Mouse (Mus musculus): ENCODE results near the gene Spns3. TPM values are rescaled to one million over a fixed set of nuclear protein-coding genes. Genes with fewer than 3 reads are reported as not detected.

Gene Spns3
- total RNA-seq, 2 experiments from 2014 or later = 3.8 to 14.0 TPM

DNA sequence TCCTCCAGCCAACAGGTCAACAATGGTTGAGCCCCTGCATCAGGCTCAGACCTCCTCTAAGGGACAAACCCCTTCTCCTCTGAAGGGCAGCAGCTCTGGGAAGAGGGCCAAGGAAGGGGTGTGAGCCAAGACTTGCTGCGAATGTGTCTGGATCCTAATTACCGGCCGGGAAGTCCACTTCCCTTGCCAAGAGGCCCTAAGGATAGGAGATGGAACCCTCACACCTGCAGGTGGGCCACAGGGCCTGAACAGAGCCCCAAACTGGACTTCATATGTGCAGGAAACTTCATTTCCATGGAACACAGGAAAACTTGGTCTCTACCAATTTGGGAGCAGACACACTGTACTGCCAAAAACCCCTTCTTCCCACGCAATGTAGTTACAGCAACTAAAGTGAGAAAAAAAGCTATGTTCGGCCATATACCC, 27.7 kb downstream of the Spns3 start:
- ATAC-seq (replicated peaks; ENCODE audit: low FRiP score, low TSS enrichment, poor library complexity, severe bottlenecking) = no peak

DNA sequence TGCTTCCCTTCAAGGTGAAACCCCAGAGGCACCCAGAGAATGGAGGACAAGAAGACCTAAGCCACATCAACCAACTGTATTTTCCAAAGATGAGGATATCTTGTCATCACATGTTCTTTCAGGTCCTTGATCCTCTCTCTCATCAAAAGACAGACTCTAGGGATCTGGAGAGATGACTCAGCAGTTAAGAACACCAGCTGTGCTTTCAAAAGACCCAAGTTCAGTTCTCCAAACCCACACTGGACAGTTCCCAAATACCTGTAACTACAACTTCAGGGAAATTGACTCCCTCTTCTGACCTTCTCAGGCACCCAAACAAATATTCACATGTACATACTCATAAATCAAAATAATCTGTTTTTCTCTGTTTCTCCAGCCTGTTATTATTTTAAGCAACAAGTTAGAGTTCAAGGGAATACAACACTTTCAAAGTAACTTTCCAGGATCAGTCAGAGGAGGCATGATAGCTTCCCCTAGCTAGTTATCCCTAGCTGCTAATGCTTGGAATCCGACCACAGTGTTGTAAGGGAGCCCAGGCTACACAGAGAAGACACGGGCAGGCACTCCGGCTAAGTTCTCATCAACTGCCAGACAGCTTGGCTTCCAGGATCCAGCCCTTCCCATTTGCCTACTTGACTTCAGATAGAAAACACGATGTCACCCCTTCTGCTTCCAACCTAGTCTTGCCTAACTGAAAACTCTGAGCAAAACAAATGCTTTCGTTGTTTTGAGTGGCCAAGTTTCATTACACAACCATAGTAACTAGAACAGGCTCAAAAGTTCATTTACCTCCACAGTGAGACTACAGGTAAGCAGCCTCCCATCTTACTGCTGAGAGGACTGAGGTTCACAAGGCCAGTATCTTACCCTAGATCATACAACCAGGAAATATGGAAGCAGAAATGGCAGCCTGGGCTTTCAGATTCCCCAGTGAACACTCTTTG, 28.4 kb downstream of the Spns3 start:
- ATAC-seq (replicated peaks; ENCODE audit: low FRiP score, low TSS enrichment, poor library complexity, severe bottlenecking) = no peak

DNA sequence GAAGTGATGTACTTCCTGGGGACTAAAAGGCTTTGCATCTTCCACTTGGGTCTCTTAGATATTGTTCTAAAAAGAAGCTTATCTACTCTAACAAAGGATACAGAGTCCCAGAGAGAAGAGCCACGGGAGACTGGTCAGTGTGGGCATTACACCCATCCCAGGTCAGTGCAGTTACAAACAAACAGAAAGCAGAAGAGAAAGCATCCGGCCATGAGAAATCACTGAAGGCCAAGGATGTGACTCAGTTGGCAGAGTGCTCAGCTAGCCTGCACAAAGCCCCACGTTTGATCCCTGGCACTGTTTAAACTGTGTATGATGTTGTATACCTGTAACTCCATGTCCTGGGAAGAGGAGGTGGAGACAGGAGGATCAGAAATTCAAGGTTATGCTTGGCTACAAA, 30.4 kb downstream of the Spns3 start:
- ATAC-seq (replicated peaks; ENCODE audit: low FRiP score, low TSS enrichment, poor library complexity, severe bottlenecking) = no peak

DNA sequence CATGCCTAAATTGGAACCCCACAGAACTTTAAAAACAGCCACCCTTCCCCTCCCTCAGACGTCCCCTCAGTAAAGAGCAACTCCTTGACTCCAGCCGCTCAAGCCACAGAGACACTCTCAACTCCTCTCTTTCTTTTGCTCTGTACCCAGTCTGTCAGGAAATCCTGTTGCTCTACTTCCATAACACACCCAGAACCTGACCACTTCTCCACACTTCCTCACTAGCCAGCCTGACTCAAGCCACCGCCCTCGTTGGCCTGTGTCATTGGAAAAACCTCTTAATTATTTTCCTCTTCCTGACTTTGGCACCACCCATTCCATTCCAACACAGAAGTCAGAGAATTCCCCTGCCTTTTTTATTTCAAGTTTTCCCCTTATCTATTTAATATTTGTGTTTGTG, 31.1 kb downstream of the Spns3 start:
- no peak for ATAC-seq (replicated peaks; ENCODE audit: low FRiP score, low TSS enrichment, poor library complexity, severe bottlenecking)

DNA sequence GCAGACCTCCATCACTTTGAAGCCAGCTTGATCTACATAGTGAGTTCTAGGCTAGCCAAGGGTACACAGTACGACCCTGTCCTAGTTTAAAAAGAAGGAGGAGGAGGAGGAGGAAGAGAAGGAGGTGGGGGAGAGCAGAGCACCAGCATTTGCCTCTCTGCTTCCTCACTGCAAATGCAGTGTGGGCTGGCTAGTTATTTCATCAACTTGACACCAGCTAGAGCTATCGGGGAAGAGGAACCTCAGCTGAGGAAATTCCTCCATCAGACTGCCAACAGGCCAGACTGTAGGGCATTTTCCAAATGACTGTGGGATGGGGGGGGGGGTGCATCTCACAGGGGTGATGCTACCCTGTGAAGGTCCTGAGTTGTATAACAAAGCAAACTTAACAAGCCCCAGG, 31.9 kb downstream of the Spns3 start:
- no peak for ATAC-seq (replicated peaks; ENCODE audit: low FRiP score, low TSS enrichment, poor library complexity, severe bottlenecking)

DNA sequence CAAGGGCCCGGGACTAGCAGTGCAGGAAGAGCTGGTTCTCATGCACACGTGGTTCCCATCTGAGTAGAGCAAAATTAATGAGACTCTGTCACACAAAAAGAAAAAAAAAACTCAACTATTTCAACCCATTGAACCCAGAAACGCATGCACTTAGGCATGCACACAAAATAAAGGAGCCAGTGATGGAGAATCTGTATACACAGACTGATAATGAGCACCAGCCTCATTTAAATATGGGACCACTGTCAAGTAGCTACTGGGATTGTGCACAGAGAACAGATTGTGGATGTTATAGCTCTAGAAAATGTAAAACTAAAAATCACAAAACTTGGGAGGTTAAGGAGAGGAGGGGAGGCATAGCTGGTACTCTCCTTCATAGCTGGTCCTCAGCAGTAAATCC, 35.3 kb downstream of the Spns3 start:
- ATAC-seq (replicated peaks; ENCODE audit: low FRiP score, low TSS enrichment, poor library complexity, severe bottlenecking) = no peak

DNA sequence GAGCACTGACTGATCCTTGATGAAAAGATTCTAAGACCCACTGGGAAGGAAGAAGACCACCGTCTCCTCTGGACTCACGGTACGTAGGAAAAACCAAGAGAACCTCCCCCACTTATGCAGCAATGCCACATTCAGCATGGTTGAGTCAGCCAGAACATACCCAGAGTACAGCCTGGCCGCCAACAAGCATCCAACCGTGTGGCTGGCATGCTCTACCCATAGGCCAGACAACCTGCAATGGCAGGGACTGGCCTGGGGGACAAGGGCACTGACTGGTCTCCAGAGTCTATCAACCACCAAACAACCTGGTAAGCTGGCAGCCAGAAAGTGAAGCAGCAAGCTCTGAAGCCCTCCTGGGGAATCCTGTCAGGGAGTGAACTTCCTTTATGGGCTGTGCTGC, 41.7 kb downstream of the Spns3 start:
- no peak for ATAC-seq (replicated peaks; ENCODE audit: low FRiP score, low TSS enrichment, poor library complexity, severe bottlenecking)

DNA sequence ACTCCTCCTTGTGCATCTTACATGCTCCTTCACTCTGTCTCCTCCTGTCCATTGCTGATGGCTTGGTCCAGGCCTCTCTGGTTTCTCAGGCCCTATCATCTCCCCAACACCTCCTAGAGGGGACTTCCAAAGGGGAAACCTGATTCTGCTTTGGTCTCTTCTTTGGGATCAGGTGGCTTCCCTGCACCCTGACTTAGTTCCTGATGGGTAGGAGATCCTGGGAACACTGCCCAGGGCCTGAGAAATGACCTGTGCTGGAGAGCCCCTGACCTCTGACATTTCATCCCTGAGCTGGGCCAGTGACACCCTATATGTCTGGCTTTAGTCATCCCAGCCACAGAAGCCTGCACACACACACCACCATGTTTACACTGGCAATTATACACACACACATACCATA, 42.7 kb downstream of the Spns3 start:
- ATAC-seq (replicated peaks; ENCODE audit: low FRiP score, low TSS enrichment, poor library complexity, severe bottlenecking) = no peak

DNA sequence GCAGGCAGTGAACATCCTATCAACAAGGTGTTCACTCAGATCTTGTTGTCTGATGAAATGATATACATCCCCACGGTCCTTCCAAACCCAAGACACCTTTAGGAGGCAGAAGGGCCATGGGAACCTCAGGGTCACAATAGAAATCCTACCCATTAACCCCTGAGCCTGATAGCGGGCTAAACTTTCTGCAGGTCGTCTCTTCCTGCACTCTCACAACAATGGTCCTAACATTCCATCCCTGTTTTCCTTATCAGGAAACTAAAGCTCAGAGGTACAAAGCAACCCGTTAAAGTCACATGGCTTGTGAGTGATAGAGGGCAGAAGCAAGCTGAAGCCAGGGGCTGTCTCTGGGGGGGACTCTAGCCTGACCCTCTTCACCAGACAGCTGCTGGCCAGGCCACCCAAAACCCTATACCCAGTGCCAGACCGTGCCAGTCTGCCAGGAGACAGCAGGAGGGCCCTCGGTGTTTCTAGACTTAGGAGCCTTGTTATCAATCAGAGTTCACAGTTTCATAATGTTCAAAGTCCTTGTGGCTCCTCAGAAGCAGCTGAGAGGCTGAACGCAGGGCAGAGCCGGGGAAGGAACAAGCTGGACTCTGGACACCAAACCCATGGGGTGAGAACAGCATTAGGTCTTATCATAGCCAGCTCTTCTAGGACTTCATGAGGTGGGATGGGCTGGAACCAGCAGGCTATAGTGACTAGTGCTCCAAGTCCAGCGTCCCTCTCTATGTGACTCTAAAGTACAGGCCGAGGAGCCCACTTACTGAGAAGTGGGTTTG, 46.1 kb downstream of the Spns3 start:
- no peak for ATAC-seq (replicated peaks; ENCODE audit: low FRiP score, low TSS enrichment, poor library complexity, severe bottlenecking)

DNA sequence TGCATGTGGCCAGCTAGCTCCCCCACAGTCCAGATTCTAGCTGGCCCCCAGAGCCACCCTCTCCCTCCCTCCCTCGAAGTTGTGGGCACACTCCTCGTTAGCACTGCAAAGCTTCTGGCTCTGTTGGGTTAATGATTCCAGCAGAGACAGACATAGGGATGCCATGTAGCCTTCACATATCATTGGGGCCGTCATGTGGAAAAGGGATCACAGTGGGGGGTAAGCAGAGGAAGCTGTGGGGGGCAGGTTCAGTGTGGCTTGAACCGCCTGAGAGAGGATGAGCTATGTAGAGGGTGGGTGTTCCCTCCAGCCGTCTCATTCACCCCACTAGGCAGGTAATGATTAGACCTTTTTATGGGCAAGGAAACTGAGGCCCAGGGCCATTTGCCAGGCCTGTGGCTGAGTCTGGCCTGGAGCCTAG, 46.8 kb downstream of the Spns3 start:
- no peak for ATAC-seq (replicated peaks; ENCODE audit: low FRiP score, low TSS enrichment, poor library complexity, severe bottlenecking)

DNA sequence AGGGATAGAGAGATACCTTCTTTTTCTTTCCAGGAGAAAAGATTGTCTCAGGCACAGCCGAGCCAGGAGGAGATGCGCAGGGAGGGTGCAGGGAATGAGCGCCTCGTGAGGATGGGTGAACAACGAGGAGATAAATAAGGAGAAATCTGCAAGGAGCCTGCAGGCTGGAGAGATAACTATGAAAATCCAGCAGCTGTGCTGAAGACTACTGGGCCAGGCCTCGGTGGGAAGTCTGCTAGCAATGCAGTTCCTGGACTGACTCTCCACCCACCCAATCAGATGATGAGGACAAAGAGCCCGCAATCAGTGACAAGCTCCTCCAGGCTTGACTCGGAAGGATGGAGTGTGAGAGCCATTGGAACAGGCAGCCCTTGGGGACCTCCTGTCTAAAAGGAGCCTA, 48.1 kb downstream of the Spns3 start:
- no peak for ATAC-seq (replicated peaks; ENCODE audit: low FRiP score, low TSS enrichment, poor library complexity, severe bottlenecking)

DNA sequence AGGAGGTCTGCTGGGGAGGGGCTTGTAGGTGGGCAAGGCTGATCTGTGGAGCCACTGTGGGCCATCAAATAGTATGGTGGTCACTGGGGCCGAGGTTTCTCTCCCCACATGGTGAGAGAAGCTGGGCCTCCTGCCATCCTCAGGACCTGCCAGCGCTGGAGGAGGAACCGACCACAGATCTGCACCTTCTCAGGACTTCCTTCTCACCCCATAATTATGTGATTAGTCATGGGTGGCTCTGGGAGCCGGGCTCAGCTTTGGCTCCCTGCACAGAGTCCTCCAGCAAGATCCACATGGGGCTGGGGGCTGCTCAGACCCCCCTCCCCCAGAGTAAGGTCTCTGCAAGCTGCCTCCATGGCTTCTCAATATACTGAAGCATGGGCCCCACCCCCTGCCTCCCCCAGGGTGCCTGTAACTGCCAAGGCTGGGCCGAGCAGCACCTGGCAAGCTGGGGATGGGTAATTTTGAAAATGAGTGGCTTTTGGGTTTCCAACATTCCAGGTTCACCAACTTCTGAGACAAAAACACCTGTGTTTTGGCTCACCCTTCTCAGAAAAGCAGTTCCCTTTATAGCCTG, 48.8 kb downstream of the Spns3 start:
- ATAC-seq (replicated peaks; ENCODE audit: low FRiP score, low TSS enrichment, poor library complexity, severe bottlenecking) = no peak

DNA sequence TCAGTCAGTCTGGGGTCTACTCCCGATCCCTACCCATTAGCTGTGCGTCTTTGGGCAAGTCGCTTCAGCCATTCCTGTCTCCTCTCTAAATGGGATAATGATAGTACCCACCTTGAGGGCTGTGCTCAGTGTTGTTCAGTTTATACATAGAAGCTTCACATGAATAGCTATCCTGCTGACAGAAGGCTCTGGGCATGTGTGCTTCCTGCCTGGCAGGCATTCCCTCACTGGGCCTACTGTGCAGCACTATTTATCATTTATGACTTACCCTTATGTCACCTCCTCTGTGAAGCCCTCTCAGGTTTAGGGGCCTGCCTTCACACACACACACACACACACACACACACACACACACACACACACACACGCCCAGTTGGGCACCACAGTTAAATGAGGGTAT, 50.2 kb downstream of the Spns3 start:
- ATAC-seq (replicated peaks; ENCODE audit: low FRiP score, low TSS enrichment, poor library complexity, severe bottlenecking) = no peak

DNA sequence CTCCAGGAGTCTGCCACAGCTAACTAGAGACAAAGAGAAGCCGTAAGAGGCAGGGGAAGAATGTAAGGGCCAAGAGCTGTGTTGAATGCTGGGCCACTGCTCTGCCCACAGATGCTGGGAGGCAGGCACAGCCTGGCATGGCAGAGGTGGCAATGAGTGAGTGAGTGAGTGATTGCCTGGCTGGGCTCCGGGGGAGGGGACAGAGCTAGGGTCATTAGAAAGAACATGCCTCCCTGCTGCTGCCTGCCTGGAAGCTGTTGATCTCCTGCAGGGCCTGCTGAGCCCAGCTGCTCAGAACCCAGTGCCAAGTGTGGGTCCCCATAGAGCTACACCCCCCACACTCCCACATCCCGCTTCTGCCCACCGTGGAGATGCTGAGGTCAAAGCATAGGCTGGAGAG, 52.9 kb downstream of the Spns3 start:
- ATAC-seq (replicated peaks; ENCODE audit: low FRiP score, low TSS enrichment, poor library complexity, severe bottlenecking) = no peak

DNA sequence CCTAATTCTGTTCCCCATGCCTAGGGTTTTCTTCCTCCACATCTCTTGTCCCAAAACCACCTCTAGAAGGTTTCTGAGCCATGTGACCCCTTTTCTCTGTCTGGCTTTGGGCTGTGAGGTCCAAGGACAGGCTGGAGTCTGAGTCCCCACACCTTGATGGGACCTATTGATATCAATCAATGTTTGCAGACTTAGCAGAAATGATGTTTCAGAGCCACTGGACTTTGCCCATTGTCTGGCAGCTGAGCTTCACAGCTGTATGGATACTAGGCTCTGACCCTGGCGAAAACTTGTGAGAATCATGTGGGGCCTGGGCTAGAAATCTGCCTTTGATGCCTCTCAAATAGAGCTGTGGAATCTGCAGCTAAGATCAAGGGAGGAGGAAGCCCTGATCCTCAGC, 53.5 kb downstream of the Spns3 start:
- ATAC-seq (replicated peaks; ENCODE audit: low FRiP score, low TSS enrichment, poor library complexity, severe bottlenecking) = no peak

DNA sequence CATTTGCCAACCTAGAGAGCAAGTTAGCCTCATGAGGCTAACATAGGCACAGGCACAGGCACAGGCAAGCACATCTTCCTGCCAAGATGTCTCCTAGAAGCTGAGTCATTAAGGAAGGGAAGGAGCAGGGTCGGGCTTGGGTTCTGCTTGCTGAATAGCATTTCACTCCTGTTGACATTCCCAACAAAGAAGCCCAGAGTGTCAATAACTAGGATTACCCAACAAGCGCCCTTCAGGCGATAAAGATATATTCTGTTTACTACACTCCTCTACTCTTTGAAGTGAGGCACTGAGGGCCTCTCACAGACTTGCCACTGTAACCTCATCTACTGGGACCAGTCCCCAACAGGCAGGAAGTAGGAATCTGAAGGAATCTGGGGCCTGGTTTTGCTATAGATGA, 54.2 kb downstream of the Spns3 start:
- no peak for ATAC-seq (replicated peaks; ENCODE audit: low FRiP score, low TSS enrichment, poor library complexity, severe bottlenecking)

DNA sequence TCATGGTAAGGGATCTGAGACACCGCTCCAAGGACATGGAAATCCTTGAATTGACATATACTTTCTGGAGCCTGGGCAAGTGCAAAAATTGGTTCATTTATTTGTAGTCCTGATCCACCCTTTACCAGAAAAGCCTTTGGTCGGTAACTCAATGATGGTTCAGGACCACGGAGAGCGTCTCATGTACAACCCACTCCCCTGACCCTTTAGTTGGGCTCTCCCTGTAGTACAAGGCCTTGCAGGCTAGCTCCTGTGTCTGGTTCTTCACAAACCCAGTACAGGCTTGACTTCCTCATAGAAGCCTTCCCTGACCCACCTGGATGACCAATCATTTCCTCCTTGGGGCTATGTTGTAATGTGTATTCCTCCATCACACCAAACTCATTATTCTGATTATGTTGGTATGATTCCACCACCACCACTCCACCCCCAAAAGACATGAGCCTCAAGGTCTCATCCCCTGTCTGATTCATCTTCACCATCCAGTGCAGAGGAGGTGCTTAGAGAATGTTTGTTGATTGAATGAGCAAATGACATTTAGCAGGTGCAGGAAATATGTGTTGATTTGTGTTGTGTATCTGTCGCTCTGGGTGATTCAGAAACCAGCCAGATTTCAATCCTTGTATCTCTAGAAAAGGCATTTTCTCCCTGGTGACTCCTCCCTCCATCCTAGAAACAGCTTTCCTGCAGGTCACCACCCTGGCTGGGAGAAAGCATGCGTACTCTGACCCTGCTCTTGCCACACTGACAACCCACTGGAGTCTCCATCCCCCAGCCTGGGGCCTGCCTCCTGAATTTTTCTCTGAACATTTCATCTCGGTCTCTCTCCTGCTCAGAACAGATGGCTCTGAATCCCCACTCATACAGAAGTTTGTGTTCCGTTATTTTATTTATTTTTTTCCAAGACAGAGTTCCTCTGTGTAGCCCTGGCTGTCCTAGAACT, 56.0 kb downstream of the Spns3 start:
- ATAC-seq (replicated peaks; ENCODE audit: low FRiP score, low TSS enrichment, poor library complexity, severe bottlenecking) = no peak

DNA sequence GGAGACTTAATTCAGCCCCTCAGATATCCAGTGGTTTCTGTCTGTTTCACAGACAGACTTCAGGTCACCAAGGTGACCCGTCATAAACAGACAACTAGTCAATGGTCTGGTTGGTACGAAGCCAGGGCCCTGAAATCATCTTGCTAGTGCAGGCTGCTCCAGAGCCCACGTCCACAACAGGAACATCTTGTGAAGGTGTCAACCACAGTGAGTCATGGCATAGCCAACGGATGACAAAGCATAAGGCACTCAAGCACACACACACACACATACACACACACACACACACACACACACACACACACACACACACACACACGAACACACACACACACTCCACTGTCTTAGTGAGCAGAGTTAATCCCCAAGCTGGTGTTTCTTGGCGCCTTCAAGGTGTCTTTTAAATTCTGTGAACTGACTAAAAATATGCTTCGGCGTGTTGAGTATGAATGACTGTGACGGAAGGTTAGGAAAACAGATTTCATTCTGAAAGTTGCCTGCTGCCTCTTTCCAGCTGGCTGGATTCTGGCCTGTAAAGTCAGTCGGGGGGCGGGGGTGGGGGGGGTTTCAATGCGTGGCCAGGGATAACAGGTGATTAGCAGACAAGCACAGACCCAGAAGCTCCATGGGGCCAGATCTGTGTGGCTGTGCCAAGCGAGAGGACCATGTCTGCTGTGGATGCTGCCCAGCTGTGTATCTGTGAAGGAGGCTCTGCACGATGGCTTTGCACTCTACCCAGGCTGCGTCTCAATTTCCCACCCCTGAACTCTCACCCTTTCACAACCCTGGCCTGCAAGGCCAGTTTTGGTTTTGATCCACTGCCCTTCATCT, 59.0 kb downstream of the Spns3 start:
- ATAC-seq (replicated peaks; ENCODE audit: low FRiP score, low TSS enrichment, poor library complexity, severe bottlenecking) = no peak
